Mouse (Mus musculus): Measurements from ENCODE around the gene Rbms1.

The Rbms1 gene

GRCm38 (mm10) chr2:60711098-60711880, 251.7 kb downstream of the Rbms1 start:
- peak; percentile 2 for DNase-seq (ENCODE audit: low spot score)

GRCm38 (mm10) chr2:60710317-60710716, 252.7 kb downstream of the Rbms1 start:
- DNase-seq (ENCODE audit: low spot score): no peak

- no peak for DNase-seq (ENCODE audit: low spot score)
Measured at GRCm38 (mm10) chr2:60708671-60709070, 254.3 kb downstream of the Rbms1 start.

- DNase-seq (ENCODE audit: low spot score): no peak
Measured at GRCm38 (mm10) chr2:60706866-60707265, 256.1 kb downstream of the Rbms1 start.

- DNase-seq (ENCODE audit: low spot score): no peak
Measured at GRCm38 (mm10) chr2:60705426-60705825, 257.6 kb downstream of the Rbms1 start.

- no peak for DNase-seq (ENCODE audit: low spot score)
Measured at GRCm38 (mm10) chr2:60703315-60703714, 259.7 kb downstream of the Rbms1 start.

GRCm38 (mm10) chr2:60700956-60701355, 262.0 kb downstream of the Rbms1 start:
- no peak for DNase-seq (ENCODE audit: low spot score)
